Mouse (Mus musculus) left cerebral cortex, postnatal 4 days (tissue): ENCODE measurements around the gene Arhgap25. TPM values are rescaled to one million over a fixed set of nuclear protein-coding genes. Genes with fewer than 3 reads are reported as not detected.
A peak's percentile ranks its signal among the peaks of the same experiment; 100 is the strongest.

Experiments
- DNase-seq: peaks from one replicate; pipeline ENCODE4 v3.0.0-alpha.2; 2022
- intact Hi-C: fragments of 180-260 bp; cut with DNase I; formaldehyde crosslinking; loops from one replicate; pipeline ENCODE4 v1.15.1; 2025
- total RNA-seq, 2 experiments: library from RNA; stranded (reverse); gene quantifications; 2 replicates each; pipeline ENCODE4 v1.2.3; 2021

Gene Arhgap25
- total RNA-seq, 2 experiments from 2014 or later, result 2.4 to 3.7 TPM

DNA sequence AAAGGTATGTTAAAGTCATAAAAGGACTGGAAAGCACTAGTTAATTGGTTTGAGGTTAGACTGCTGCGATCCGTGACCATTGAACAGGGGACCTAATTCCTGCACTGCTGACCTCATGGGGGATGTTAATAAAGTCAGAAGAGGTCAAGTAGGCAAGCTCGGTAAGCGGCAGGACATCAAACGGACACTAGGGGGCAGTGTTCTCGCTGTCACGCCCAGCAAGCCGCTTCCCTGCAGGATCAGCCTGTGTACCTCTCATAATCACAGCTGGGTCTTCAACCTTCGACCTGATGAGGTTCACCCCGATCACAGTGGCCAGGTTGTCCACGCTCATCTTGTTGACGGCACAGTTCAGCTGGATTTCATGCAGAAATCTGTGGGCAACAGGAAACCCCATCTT lies 66.8 kb downstream of the Arhgap25 start:
- intact Hi-C loops, result no loop called here
- peak; percentile 64 for DNase-seq

DNA sequence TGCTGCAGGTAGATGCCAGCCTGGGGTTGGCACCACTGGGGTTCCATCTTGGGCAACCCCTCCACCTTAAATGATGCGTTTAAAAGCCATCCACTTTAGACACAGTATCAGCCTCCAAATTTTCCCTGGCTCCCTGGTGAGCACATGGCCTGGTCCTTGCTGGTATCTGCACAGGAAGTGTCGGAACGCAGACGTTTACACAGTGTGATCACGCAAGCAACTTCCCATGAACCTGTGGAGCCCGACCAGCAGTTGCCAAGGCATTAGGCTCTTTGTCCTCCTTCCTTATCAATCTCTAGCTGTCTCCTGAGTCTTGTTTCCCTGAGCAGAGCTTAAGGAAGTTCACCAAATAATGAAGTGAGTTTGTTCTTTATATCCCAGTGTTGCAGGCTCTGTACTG lies 77.6 kb downstream of the Arhgap25 start:
- intact Hi-C loops, result no loop called here
- DNase-seq, result no peak

DNA sequence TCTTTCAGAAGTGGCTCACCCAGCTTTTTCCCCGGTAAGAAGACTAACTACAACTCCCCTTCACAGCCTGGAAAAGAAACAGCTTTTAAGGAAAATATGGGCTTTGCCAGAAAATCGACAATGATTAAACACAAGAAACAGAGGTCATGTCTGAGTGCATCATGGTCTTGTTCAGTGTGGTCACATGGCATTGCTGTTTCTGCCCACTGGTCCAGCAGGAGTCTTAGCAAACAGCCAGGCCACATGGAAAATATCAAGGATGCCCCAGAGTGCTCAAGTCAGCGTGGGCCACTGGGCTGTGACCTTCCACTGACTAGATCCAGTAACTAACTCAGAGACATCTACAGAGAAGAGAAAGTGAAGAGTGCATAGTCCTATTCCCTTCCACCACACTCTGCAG lies 81.3 kb downstream of the Arhgap25 start:
- intact Hi-C loops, result no loop called here
- DNase-seq, result no peak

DNA sequence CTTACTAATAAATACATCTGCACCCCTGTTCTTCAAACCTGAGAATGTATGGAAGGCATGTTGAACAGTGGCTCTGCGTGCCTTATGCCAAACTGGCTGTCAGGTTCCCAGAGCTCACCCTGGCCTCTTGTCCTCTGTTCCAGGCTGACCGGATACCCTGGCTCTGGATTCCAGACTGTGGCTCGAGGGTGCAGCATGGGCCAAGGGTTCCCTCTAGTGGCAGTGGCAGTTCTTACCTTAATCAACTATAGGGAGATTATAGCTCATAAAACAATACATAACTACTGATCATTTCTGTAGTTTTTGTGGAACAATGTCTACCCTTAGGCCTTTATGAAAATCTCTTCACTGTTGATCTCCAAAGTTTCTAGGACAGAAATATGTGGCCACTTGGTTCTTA lies 82.0 kb downstream of the Arhgap25 start:
- peak; percentile 33 for DNase-seq
- intact Hi-C loops, result no loop called here

DNA sequence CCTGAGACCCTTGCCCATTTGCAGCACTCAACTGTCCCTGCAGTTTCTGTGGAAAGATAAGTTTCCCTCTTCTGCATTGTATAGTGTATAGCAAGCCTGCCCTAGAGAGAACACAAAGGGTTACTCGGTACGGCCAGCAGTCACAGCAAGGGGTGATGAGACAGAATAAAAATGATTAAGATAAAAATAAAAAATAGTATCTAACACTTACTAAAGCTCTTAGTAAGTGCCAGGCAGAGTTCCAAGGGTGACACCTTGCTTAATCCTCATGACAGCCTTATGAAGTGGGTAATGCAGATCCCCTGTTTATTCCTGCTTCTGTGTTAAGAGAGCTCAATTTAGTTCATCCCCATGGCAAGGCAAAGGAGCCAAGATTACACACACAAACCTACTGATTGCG lies 83.5 kb downstream of the Arhgap25 start:
- intact Hi-C loops, result no loop called here
- no peak for DNase-seq

DNA sequence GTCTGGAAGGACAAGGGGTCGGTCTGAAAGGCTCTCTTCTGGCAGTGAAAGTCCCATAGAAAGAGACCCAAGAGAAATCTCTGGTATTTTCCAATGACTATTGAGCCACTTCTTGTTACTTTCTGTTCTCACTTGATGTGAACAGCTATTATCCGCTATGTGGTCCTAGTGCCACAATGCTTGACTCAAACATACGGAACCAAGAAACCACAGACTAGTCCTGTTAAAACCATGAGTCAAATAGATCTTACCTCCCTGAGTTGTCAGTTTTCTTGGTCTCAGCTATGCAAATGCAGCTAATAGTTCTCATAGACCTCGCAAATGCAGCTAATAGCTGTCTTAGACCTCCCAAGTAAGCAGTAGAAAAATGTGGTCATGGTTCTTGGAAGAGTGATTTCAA lies 85.8 kb downstream of the Arhgap25 start:
- no peak for DNase-seq
- intact Hi-C loops, result no loop called here

DNA sequence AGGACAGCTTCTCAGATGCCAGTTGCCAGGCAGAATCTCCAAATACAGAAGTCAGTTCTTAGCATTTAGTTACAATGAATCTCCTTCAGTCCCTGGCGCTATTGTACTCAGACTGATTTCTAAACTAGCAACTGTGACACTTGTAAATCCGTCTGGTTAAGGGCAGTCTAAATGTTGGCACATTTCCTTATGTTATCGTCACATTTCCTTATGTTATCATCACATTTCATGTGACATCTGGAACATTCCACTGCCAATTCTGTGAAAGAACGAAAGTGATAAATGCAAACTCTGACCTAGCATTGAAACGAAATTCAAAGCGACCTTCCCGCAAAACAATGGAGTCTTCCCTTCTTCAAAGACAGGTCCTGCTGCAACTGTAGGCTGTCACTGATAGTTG lies 87.8 kb downstream of the Arhgap25 start:
- intact Hi-C loops, result no loop called here
- DNase-seq, result no peak

DNA sequence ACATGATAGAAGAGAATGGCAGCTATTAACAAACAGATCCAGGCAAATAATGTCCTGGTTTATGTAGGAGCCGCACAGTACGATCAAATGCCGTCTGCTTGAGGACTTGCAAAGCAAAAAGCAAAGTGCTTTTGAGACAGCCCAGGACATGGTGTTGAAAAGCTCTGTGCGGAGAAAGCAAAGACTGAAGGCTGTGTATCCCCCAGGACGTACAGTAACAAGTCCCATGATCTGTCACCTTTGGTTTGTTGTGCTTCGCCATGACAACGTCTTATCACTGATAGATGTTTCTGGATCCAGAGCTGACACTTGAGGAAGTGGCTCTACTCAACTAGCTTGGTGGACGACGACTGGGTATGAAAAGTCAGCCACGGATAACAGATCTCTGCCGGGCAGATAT lies 89.8 kb downstream of the Arhgap25 start:
- intact Hi-C loops, result no loop called here
- DNase-seq, result no peak

DNA sequence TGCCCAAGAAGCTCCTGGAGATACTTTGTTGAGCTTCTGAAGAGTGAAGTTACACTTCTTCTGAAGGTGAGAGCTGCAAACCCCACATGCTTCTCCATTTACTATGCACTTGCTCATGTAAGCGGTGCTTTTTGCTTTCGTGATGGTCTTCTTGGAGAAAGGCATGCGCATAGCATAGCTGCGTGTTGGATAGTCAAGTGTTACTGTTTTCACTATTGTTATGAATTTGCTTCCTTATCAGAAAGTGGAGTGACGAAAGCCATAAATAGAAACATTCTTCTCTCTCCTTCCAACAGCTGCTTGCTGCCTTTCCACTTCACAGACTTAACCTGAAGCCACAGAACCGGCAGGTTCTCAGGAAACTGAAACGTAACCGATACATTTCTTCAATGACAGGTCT lies 96.3 kb downstream of the Arhgap25 start:
- no peak for DNase-seq
- intact Hi-C loops, result no loop called here

DNA sequence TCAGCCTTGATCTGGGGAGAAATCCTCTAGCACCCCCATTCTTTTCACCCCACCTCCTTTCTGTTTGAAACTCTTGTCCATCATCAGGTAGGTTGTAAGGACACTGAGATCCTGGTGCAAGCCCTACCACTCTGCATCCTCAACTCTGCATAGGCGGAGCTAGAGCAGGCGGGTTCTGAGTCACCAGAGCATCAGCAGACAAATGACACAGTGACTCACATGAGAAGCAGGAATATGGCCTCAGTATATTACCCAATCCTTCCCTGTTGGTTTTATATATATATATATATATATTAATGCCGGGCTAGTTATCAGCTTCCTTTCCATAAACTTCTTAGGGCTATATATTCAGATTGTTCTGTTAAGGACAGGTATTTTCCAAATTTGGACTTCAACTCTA lies 97.3 kb downstream of the Arhgap25 start:
- intact Hi-C loops, result no loop called here
- no peak for DNase-seq

DNA sequence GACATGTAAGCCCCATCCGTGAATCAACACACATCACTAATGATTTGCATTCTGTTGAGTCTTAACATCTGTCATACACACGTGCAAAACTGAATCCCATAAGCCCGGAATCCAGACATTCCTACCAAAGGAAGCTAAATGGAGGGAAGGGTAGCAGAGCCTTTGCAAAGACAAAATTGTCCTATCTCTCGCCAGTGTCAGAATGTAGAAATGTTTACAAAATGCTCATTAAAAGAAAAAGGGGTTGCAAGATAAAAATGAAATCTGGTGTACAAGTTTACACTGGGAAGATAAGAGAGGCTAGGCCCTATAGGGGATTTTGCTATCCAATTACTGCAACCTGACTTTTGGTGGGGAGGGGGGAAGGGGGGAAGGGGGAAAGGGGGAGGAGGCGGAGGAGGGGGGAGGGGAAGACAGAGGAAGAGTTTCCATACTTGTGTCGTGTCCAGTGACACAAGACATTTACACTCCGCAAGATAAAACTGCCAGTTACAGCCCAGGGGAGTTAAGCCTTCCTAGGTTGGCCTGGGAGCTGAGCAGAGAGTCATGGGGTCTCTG lies 104.5 kb downstream of the Arhgap25 start, which contains the start of gene Bmp10:
Bmp10 (plus strand) TSS at position 508 of the 558 bp plus-strand sequence.
- intact Hi-C loops, result no loop called here
- DNase-seq, result no peak

DNA sequence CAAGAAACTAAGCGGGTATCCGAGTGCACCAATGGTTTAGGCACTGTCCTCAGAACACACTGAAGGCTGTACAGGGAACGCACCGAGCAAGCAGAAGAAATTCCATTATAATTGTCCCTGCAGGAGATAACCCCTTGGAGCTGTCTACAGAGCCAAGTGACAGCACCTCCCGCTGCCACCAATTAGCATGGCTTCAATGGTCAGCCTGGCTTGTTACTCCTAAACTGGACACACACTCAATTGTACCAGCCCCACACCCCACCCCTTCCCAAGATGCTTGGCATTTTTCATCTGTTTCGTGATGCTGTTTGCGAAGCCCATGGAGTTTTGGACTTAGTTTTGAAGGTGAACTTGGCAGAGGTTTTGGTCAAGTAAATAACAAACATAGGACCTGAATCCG lies 105.4 kb downstream of the Arhgap25 start:
- intact Hi-C loops, result no loop called here
- peak; percentile 15 for DNase-seq

DNA sequence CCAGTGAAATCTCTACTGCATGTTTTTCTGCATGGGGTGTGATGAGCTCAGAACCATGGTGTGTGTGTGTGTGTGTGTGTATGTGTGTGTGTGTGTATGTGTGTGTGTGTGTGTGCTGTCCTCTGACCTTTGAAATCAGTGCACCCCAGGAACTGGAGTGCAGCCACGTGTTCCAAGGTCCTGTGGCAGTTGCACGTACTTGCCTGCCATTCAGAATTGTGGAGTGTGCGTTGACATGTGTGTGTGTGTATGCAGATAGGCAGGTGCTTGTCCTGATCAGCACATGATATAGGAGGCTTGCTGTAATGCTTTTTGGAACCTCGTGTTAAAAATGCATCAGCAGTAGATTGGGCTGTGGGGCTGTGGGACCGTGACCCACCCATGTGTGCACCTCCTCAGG lies 106.1 kb downstream of the Arhgap25 start:
- intact Hi-C loops, result no loop called here
- no peak for DNase-seq

DNA sequence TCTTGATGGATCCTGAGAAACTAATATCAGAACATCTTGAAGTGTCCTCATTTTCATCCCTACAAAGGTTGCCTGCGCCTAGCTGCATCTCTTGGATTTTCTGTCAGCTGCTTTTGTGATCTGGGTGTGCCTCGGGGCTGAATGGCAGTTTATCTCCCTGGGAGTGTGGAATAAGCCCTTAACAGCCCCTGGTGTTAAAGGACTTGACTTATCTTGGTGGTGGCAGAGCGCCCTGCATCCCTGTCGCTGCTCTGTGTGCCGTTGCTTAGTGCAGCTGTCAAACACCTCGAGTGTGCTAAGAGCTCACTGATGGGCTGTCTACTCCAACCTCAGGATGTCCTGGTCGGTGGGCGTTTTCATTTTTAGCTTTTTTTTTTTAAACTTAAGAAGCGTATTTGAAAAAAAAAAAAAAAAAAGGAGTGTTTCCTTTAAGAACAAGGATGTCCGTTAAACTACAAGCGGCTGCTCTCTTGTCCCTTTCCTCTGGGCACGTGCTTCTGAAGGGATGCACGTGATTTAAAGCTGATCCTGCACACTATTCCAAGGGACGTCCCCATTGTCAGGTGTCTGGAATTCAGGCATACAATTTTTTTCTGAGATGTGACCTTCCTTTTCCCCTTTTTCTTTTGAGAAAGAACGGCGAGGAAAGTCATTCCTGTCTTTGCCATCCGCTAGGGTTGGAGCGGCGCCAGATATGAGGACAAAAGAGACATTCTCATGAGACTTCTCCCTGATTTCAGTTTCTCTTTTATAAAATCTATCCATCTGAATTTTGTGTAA lies 108.8 kb downstream of the Arhgap25 start:
- DNase-seq, result peak; percentile 62
- intact Hi-C loops, result no loop called here

DNA sequence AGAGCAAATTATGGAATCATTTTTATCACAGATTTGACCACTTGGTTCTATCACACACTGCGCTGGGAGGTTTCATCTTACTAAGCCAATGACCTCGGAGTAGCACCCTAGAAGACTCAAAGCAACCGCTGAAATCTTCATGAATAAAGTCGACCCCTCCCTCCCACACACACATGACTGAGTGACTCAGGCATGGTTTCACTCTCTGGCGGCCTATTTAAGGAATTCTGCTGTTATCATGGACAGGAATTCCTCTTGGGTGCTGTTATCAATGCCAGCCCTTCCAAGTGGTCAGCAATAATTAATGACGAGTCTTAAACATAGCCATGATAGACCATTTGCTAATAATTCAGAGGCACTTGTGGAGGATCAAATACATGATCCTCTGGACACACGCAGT lies 110.8 kb downstream of the Arhgap25 start:
- DNase-seq, result no peak
- intact Hi-C loops, result no loop called here

DNA sequence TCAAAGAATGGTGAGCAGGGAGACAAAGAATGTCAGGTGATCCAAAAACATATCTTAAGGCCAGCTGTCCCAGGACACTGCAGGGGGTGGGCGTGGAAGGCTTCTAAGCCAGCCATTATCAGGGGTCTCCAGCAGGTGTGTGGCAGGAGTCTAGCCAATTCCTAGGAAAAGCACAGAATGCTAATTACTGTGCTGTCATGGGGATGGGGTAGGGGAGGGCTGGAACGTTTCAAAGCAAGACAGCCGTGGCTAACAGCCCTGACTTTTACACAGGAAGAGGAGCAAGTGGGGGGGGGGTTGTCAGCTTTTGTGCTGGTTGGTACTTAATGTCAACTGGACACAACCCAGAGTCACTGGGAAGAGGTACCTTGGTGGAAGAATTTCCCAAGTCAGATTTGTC lies 121.0 kb downstream of the Arhgap25 start:
- intact Hi-C loops, result no loop called here

More for the DNA sequence above, 121.0 kb downstream of the Arhgap25 start:
- no peak for DNase-seq

Other genes with a start within 250 kb of the Arhgap25 start
- gene Antxr1, start 197.4 kb downstream of the Arhgap25 start, total RNA-seq, result 10 to 100 TPM; 20.9 to 28.4 TPM
- not detected for gene Gkn1, start 182.3 kb downstream of the Arhgap25 start, total RNA-seq
- gene Gkn2, start 159.9 kb downstream of the Arhgap25 start, total RNA-seq, result not detected
- gene Gkn3, start 144.3 kb downstream of the Arhgap25 start, total RNA-seq, result 1 to 10 TPM in 1 of 2 experiments, under 1 TPM in 1; 0.87 to 2.0 TPM
- under 1 TPM in 1 of 2 experiments, not detected in 1; 0.12 TPM for gene Bmp10, start 104.3 kb downstream of the Arhgap25 start, total RNA-seq
- gene Prokr1, start 57.5 kb upstream of the Arhgap25 start, total RNA-seq, result 1 to 10 TPM in 1 of 2 experiments, under 1 TPM in 1; 0.94 to 1.0 TPM
- 10 to 100 TPM; 11.6 to 12.4 TPM for gene Aplf, start 138.9 kb upstream of the Arhgap25 start, total RNA-seq
- 1 to 10 TPM; 3.4 to 6.2 TPM for gene Efcc1, start 197.6 kb upstream of the Arhgap25 start, total RNA-seq
- gene Gp9, start 244.8 kb upstream of the Arhgap25 start, total RNA-seq, result not detected